Comparison of ENCODE assay signal across 29 mouse cellular contexts in the genomic region with DNA sequence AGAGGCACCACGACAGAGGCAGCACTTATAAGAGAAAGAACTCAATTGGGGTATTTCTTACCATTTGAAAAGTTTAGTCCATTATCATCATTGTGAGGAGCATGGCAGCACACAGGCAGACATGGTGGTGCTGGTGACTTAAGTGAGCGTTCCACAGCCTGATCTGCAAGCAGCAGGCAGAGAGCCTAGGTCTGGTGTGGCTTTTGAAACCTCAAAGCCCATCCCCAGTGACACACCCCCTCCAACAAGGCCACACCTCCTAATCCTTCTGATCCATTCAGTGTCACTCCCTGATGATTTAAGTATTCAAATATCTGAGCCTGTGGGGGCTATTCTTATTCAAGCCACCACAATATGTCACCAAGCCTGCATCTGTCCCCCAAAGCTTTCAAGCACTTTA. TPM values are rescaled to one million over a fixed set of nuclear protein-coding genes. Genes with fewer than 3 reads are reported as not detected.
"Had no signal": no experiment of that assay in that cellular context is flagged by ENCODE, and none has a peak within 500 bp of the region (broad histone marks: within the 10 kb centered on the region; RNA-seq: fewer than 3 reads in every experiment).

No protein-coding gene starts in this region.

- H3K4me3 ChIP-seq: embryonic facial prominence, embryonic 10.5 days; embryonic facial prominence, embryonic 12.5 days; embryonic facial prominence, embryonic 13.5 days; embryonic facial prominence, embryonic 15.5 days; erythroblast, embryonic 14.5 days; forebrain, embryonic 10.5 days; forebrain, embryonic 12.5 days; forebrain, embryonic 13.5 days; forebrain, embryonic 15.5 days; gastrocnemius, adult 2 months had no signal

- H3K9me3 ChIP-seq: embryonic facial prominence, embryonic 13.5 days; embryonic facial prominence, embryonic 15.5 days had no signal

- ATAC-seq: forebrain, embryonic 13.5 days; forebrain, embryonic 14.5 days; forebrain, embryonic 15.5 days; forebrain, embryonic 16.5 days; forebrain, postnatal 0 days had no signal

- H3K4me1 ChIP-seq: embryonic facial prominence, embryonic 10.5 days; embryonic facial prominence, embryonic 12.5 days; forebrain, embryonic 10.5 days; forebrain, embryonic 12.5 days had no signal

- H3K27me3 ChIP-seq: embryonic facial prominence, embryonic 12.5 days; embryonic facial prominence, embryonic 13.5 days; embryonic facial prominence, embryonic 15.5 days; forebrain, embryonic 12.5 days; forebrain, embryonic 13.5 days; forebrain, embryonic 15.5 days had no signal

- DNase-seq: cerebellum, adult 2 months; cerebellum, adult 8-10 months; cerebellum, adult 9-10 months; cerebellum, adult 9-11 months; cerebellum, postnatal 10 days; cerebellum, postnatal 14 days; cerebellum, postnatal 25 days; cerebellum, postnatal 36 days; embryo, embryonic 11 days; forebrain, postnatal 0 days; gastrocnemius, adult 2 months; gastrocnemius, postnatal 10 days; gastrocnemius, postnatal 14 days; gastrocnemius, postnatal 25 days; gastrocnemius, postnatal 36 days; heart, adult 18-20 months had no signal

- H3K36me3 ChIP-seq: embryonic facial prominence, embryonic 10.5 days; embryonic facial prominence, embryonic 12.5 days; embryonic facial prominence, embryonic 13.5 days; embryonic facial prominence, embryonic 15.5 days; forebrain, embryonic 10.5 days; forebrain, embryonic 12.5 days; forebrain, embryonic 15.5 days had no signal

- H3K9ac ChIP-seq: embryonic facial prominence, embryonic 12.5 days; embryonic facial prominence, embryonic 13.5 days; embryonic facial prominence, embryonic 15.5 days; forebrain, embryonic 12.5 days; forebrain, embryonic 13.5 days; forebrain, embryonic 15.5 days; forebrain, postnatal 0 days had no signal

- H3K27ac ChIP-seq: embryonic facial prominence, embryonic 10.5 days; embryonic facial prominence, embryonic 12.5 days; embryonic facial prominence, embryonic 13.5 days; embryonic facial prominence, embryonic 15.5 days; forebrain, embryonic 10.5 days; forebrain, embryonic 12.5 days; forebrain, embryonic 13.5 days; forebrain, embryonic 15.5 days; gastrocnemius, adult 2 months had no signal

- H3K4me2 ChIP-seq: embryonic facial prominence, embryonic 12.5 days; embryonic facial prominence, embryonic 13.5 days; embryonic facial prominence, embryonic 15.5 days; forebrain, embryonic 12.5 days; forebrain, embryonic 13.5 days; forebrain, embryonic 15.5 days had no signal

RNA-seq across cellular contexts. Expression of a gene that starts 12.0 kb away (rescaled TPM):
- total RNA-seq: common myeloid progenitor, adult 5-6 weeks; gastrocnemius, postnatal 36 days; granulocyte monocyte progenitor cell, adult 5-6 weeks had no signal

RNA-seq across cellular contexts. Expression of a gene that starts 30.4 kb away (rescaled TPM):
- total RNA-seq: common myeloid progenitor, adult 5-6 weeks; granulocyte monocyte progenitor cell, adult 5-6 weeks had no signal
- polyA plus RNA-seq: erythroblast, embryonic 14.5 days; forebrain, embryonic 13.5 days; forebrain, embryonic 14.5 days; forebrain, embryonic 15.5 days; forebrain, embryonic 16.5 days had no signal
